27 mouse cellular contexts compared by ENCODE assay signal in genomic region chr3:37090721-37091120, GRCm38 (mm10). TPM values are rescaled to one million over a fixed set of nuclear protein-coding genes. Genes with fewer than 3 reads are reported as not detected.
DNase-seq lines count a peak whose midpoint lies in the region; TF ChIP-seq lines count a peak whose summit lies in the region.
"Had no signal": no experiment of that assay in that cellular context is flagged by ENCODE, and none has a peak within 500 bp of the region (broad histone marks: within the 10 kb centered on the region; RNA-seq: fewer than 3 reads in every experiment).

No protein-coding gene starts in this region.

- no peak overlapping the region for H3K27ac ChIP-seq in layer of hippocampus, adult 2 months
- H3K27ac ChIP-seq: hindbrain, embryonic 13.5 days; limb, embryonic 13.5 days; liver, embryonic 12.5 days; midbrain, embryonic 13.5 days; neural tube, embryonic 13.5 days had no signal

- H3K4me3 ChIP-seq in layer of hippocampus, adult 2 months = no peak overlapping the region
- H3K4me3 ChIP-seq: erythroblast, embryonic 14.5 days; hindbrain, embryonic 13.5 days; limb, embryonic 13.5 days; liver, embryonic 12.5 days; megakaryocyte, embryonic 14.5 days; midbrain, embryonic 13.5 days; neural tube, embryonic 13.5 days had no signal

- intact Hi-C loops in heart, postnatal 25 days (cut with DNase I) = no loop called here

- TF ChIP-seq CTCF in layer of hippocampus, adult 2 months (conservative IDR thresholded peaks at IDR 0.05) = no peak

- DNase-seq in brain, adult 2 months (ENCODE audit: low read depth, low spot score) = peak; percentile 24
- peak; percentile 52 for DNase-seq in brain, embryonic 18.5 days (ENCODE audit: low read depth, low spot score)
- DNase-seq in layer of hippocampus, adult 2 months (ENCODE audit: low spot score in 2 of 2) = peak; percentile 33 to 67
- DNase-seq in layer of hippocampus, postnatal 14 days (ENCODE audit: low spot score in 2 of 2) = peak; percentile 24 to 79
- DNase-seq in gastrocnemius, postnatal 10 days = no peak
- no peak for DNase-seq in heart, postnatal 25 days (ENCODE audit: low spot score)
- no peak for DNase-seq in adrenal gland, postnatal 25 days
- DNase-seq: adrenal gland, postnatal 14 days; cerebellum, adult 11-12 months; cerebellum, postnatal 10 days; gastrocnemius, postnatal 25 days; heart, adult 11 months; heart, postnatal 4 days; kidney, adult 9 months; kidney, postnatal 10 days; liver, postnatal 0 days; lung, postnatal 4 days had no signal

RNA-seq across cellular contexts. Expression of gene Adad1, which starts 27.4 kb away (rescaled TPM):
- total RNA-seq in layer of hippocampus, adult 2 months (2021) = not detected
- not detected for total RNA-seq in layer of hippocampus, postnatal 14 days (2021)
- not detected for total RNA-seq in gastrocnemius, postnatal 10 days (2021)
- total RNA-seq in heart, postnatal 25 days (2021) = not detected
- not detected in 2 replicates for total RNA-seq in adrenal gland, postnatal 25 days (2021)
- total RNA-seq: adrenal gland, postnatal 14 days; common myeloid progenitor, adult 5-6 weeks; gastrocnemius, postnatal 25 days; left cerebral cortex, adult 8-10 months; left cerebral cortex, postnatal 36 days had no signal

RNA-seq across cellular contexts. Expression of gene Il2, which starts 35.0 kb away (rescaled TPM):
- total RNA-seq in layer of hippocampus, adult 2 months (2021) = not detected
- not detected for total RNA-seq in layer of hippocampus, postnatal 14 days (2021)
- not detected for total RNA-seq in gastrocnemius, postnatal 10 days (2021)
- not detected for total RNA-seq in heart, postnatal 25 days (2021)
- total RNA-seq in adrenal gland, postnatal 25 days (2021) = not detected in 2 replicates
- total RNA-seq: adrenal gland, postnatal 14 days; common myeloid progenitor, adult 5-6 weeks; gastrocnemius, postnatal 25 days; heart, postnatal 4 days; left cerebral cortex, adult 8-10 months; left cerebral cortex, postnatal 36 days had no signal

Comparison
In these comparisons a context has a peak if more than half of its experiments do, and no peak if none do; other contexts are left out.
1. DNase-seq: peak in brain, adult 2 months (single experiment), brain, embryonic 18.5 days (single experiment), layer of hippocampus, adult 2 months (2 of 2) and layer of hippocampus, postnatal 14 days (2 of 2); none in gastrocnemius, postnatal 10 days (single experiment), heart, postnatal 25 days (single experiment) and adrenal gland, postnatal 25 days (single experiment).